Mouse (Mus musculus) adipocyte (in vitro differentiated cells): ENCODE measurements at regions not wholly inside any gene's neighbourhood (a gene's known extent, or its start where the extent isn't known, plus 50 kb on each side); places are given as distances from the start of the nearest gene placed in this dataset.
"Not testable (repeated sequence)": the region's sequence is repeated elsewhere in the genome, so short reads cannot be mapped to it uniquely, and the experiment has no call there.

Experiments
- DNase-seq: peaks from one replicate; pipeline ENCODE4 v3.0.0-alpha.2; 2016; ENCODE audit warnings: low spot score

GRCm38 (mm10) chr15:15082577-15083128, 1645.9 kb upstream of the Cdh9 start:
- no peak for DNase-seq

- DNase-seq: not testable (repeated sequence)
Measured at GRCm38 (mm10) chr15:15088696-15089095, 1639.9 kb upstream of the Cdh9 start.

GRCm38 (mm10) chr15:15089783-15090182, 1638.8 kb upstream of the Cdh9 start:
- not testable (repeated sequence) for DNase-seq

GRCm38 (mm10) chr15:15091531-15092290, 1636.8 kb upstream of the Cdh9 start:
- no peak for DNase-seq

- DNase-seq: no peak
Measured at GRCm38 (mm10) chr15:15097391-15097790, 1631.2 kb upstream of the Cdh9 start.

- DNase-seq: no peak
Measured at GRCm38 (mm10) chr15:15102185-15102584, 1626.4 kb upstream of the Cdh9 start.

GRCm38 (mm10) chr15:15120109-15120508, 1608.4 kb upstream of the Cdh9 start:
- DNase-seq: no peak

- DNase-seq: no peak
Measured at GRCm38 (mm10) chr15:15148791-15149190, 1579.8 kb upstream of the Cdh9 start.

- no peak for DNase-seq
Measured at GRCm38 (mm10) chr15:15155422-15155821, 1573.1 kb upstream of the Cdh9 start.

- no peak for DNase-seq
Measured at GRCm38 (mm10) chr15:15170387-15170786, 1558.2 kb upstream of the Cdh9 start.

GRCm38 (mm10) chr15:15220296-15220695, 1508.3 kb upstream of the Cdh9 start:
- no peak for DNase-seq

GRCm38 (mm10) chr15:15229926-15230325, 1498.6 kb upstream of the Cdh9 start:
- DNase-seq: no peak

GRCm38 (mm10) chr15:15238309-15238708, 1490.2 kb upstream of the Cdh9 start:
- DNase-seq: peak; percentile 23
